Mouse (Mus musculus) olfactory bulb, adult 2 months (tissue): ENCODE measurements around the gene Dusp7. TPM values are rescaled to one million over a fixed set of nuclear protein-coding genes. Genes with fewer than 3 reads are reported as not detected.

Experiments
- H3K27ac ChIP-seq: fragments of 200-500 bp; 2 replicates; pipeline ENCODE4 v1.5.1; 2012; ENCODE audit warnings: low read depth, low read length; ENCODE audit not compliant: insufficient read depth
- H3K4me1 ChIP-seq: fragments of 200-500 bp; 2 replicates; pipeline ENCODE4 v1.6.1; 2012; ENCODE audit warnings: low read length; ENCODE audit not compliant: control insufficient read depth, insufficient read depth
- H3K4me3 ChIP-seq: fragments of 200-500 bp; 2 replicates; pipeline ENCODE4 v1.5.1; 2012; ENCODE audit warnings: mild to moderate bottlenecking, low read depth, low read length, moderate library complexity; ENCODE audit not compliant: insufficient read depth
- CTCF ChIP-seq: fragments of 200-500 bp; IDR thresholded peaks from 2 replicates; pipeline ENCODE4 v1.5.1; 2012; ENCODE audit warnings: low read depth, mild to moderate bottlenecking, low read length, moderate library complexity; ENCODE audit not compliant: insufficient read depth
- POLR2A ChIP-seq: fragments of 200-500 bp; IDR thresholded peaks from 2 replicates; pipeline ENCODE4 v1.6.1; 2012; ENCODE audit warnings: mild to moderate bottlenecking, low read depth, low read length, moderate library complexity; ENCODE audit not compliant: insufficient read depth
- WGBS: fragments of 180-500 bp; shearing (Covaris S2); methylation state at CpG from one replicate; pipeline ENCODE4 v1.1.7; 2018; 5-methylcytosine and 5-hydroxymethylcytosine counted together
- polyA plus RNA-seq: library from polyadenylated mRNA; stranded (reverse); fragments of >200 nt; gene quantifications from 2 replicates; pipeline ENCODE4 v1.2.4, GENCODE M21; 2012; ENCODE audit warnings: low replicate concordance; ENCODE audit not compliant: missing spikeins, insufficient read depth, insufficient read length

The Dusp7 gene
- polyA plus RNA-seq, 1 experiment: not detected

GRCm38 (mm10) chr9:106366188-106366587 lies 2.2 kb upstream of the Dusp7 start:
- Histone ChIP-seq H3K27ac (no peak overlapping the region), H3K4me3 (no peak overlapping the region), H3K4me1 (peaks cover 9% of the 10 kb centered on the region)
- TF ChIP-seq CTCF (no peak), POLR2A (no peak)
- WGBS: 56% methylated on average over 1 of the region's 1 CpGs

- peak overlapping the region; percentile 50 for H3K4me3 ChIP-seq
- H3K27ac ChIP-seq: no peak overlapping the region
- no peak for TF ChIP-seq POLR2A
- TF ChIP-seq CTCF: no peak
- 23% methylated on average over 5 of the region's 5 CpGs for WGBS
- peaks cover 17% of the 10 kb centered on the region for H3K4me1 ChIP-seq
These were observed 1.4 kb upstream of the Dusp7 start for GRCm38 (mm10) chr9:106367001-106367400.

- Histone ChIP-seq H3K27ac (peak overlapping the region; percentile 97), H3K4me3 (peak overlapping the region; percentile 94), H3K4me1 (peaks cover 24% of the 10 kb centered on the region)
- TF ChIP-seq POLR2A: no peak; the same call in 1 of the 2 replicates
- TF ChIP-seq CTCF: no peak
- WGBS: under 1% methylated on average over 36 of the region's 36 CpGs
These were observed 780 bp upstream of the Dusp7 start for GRCm38 (mm10) chr9:106367592-106368111.

GRCm38 (mm10) chr9:106368831-106369501 lies 534 bp downstream of the Dusp7 start:
- peak overlapping the region; percentile 94 for H3K27ac ChIP-seq
- under 1% methylated on average over 72 of the region's 72 CpGs for WGBS
- peak overlapping the region; percentile 94 for H3K4me3 ChIP-seq
- peaks cover 36% of the 10 kb centered on the region for H3K4me1 ChIP-seq
- TF ChIP-seq POLR2A (no peak), CTCF (no peak)

GRCm38 (mm10) chr9:106369801-106370485 lies 1.5 kb downstream of the Dusp7 start:
- WGBS: 7% methylated on average over 11 of the region's 11 CpGs
- Histone ChIP-seq H3K4me3 (peak overlapping the region; percentile 94), H3K4me1 (peaks cover 41% of the 10 kb centered on the region), H3K27ac (peak overlapping the region; percentile 94)
- no peak for TF ChIP-seq POLR2A
- TF ChIP-seq CTCF: no peak

- TF ChIP-seq CTCF: 0 out of 2 replicates have a peak, but pooled peaks have one; percentile 12
- no peak for TF ChIP-seq POLR2A
- H3K27ac ChIP-seq: peak overlapping the region; percentile 52
- 58% methylated on average over 30 of the region's 30 CpGs for WGBS
- peak overlapping the region; percentile 94 for H3K4me3 ChIP-seq
- H3K4me1 ChIP-seq: peaks cover 44% of the 10 kb centered on the region
These were observed 2.4 kb downstream of the Dusp7 start for GRCm38 (mm10) chr9:106370620-106371383.

- no peak for TF ChIP-seq POLR2A
- no peak for TF ChIP-seq CTCF
- WGBS: 40% methylated on average over 6 of the region's 6 CpGs
- H3K27ac ChIP-seq: peak overlapping the region; percentile 52
- peaks cover 44% of the 10 kb centered on the region for H3K4me1 ChIP-seq
- peak overlapping the region; percentile 94 for H3K4me3 ChIP-seq
These were observed 2.9 kb downstream of the Dusp7 start for GRCm38 (mm10) chr9:106371384-106371671.

GRCm38 (mm10) chr9:106371776-106372175 lies 3.3 kb downstream of the Dusp7 start:
- H3K4me1 ChIP-seq: peaks cover 44% of the 10 kb centered on the region
- TF ChIP-seq CTCF: no peak
- TF ChIP-seq POLR2A: no peak
- WGBS: 26% methylated on average over 6 of the region's 6 CpGs
- peak overlapping the region; percentile 94 for H3K4me3 ChIP-seq
- H3K27ac ChIP-seq: peak overlapping the region; percentile 52
